Mouse (Mus musculus) intestine, embryonic 15.5 days (tissue): ENCODE results near the gene Abcb1a. TPM values are rescaled to one million over a fixed set of nuclear protein-coding genes. Genes with fewer than 3 reads are reported as not detected.
"Not testable (repeated sequence)": the region's sequence is repeated elsewhere in the genome, so short reads cannot be mapped to it uniquely, and the experiment has no call there.

Experiments
- ATAC-seq: fragments of 200-750 bp; cut with Nextera tagmentation; 2 replicates; pipeline ENCODE4 v1.8.0; 2017; ENCODE audit warnings: moderate TSS enrichment, moderate library complexity
- H3K27ac ChIP-seq: fragments of 300-500 bp; sonication (generic); 2 replicates; pipeline ENCODE4 v1.5.1; 2015; ENCODE audit warnings: mild to moderate bottlenecking, inconsistent platforms
- H3K27me3 ChIP-seq: fragments of 300-500 bp; sonication (generic); replicated peaks from 2 replicates; pipeline ENCODE4 v1.6.1; 2015; ENCODE audit warnings: inconsistent platforms
- H3K36me3 ChIP-seq: fragments of 300-500 bp; sonication (generic); 2 replicates; pipeline ENCODE4 v1.6.1; 2015; ENCODE audit warnings: inconsistent platforms
- H3K4me1 ChIP-seq: fragments of 300-500 bp; sonication (generic); replicated peaks from 2 replicates; pipeline ENCODE4 v1.6.1; 2015; ENCODE audit warnings: inconsistent platforms
- H3K4me2 ChIP-seq: fragments of 300-500 bp; sonication (generic); replicated peaks from 2 replicates; pipeline ENCODE4 v1.6.1; 2015; ENCODE audit warnings: mild to moderate bottlenecking, inconsistent platforms
- H3K4me3 ChIP-seq: fragments of 300-500 bp; sonication (generic); replicated peaks from 2 replicates; pipeline ENCODE4 v1.5.1; 2015; ENCODE audit warnings: inconsistent platforms
- H3K9ac ChIP-seq: fragments of 300-500 bp; sonication (generic); 2 replicates; pipeline ENCODE4 v1.6.1; 2015; ENCODE audit warnings: inconsistent platforms
- H3K9me3 ChIP-seq: fragments of 300-500 bp; sonication (generic); 2 replicates; pipeline ENCODE4 v1.6.1; 2016; ENCODE audit warnings: inconsistent platforms
- WGBS: fragments of 180-500 bp; shearing (Covaris S2); methylation state at CpG from one replicate; pipeline ENCODE4 v1.1.7; 2015; 5-methylcytosine and 5-hydroxymethylcytosine counted together
- polyA plus RNA-seq: library from polyadenylated mRNA; unstranded; fragments of >200 nt; fragmentation: Nextera tagmentation; extraction: Ambion mirVana; gene quantifications from 2 replicates; pipeline ENCODE4 v1.2.1, GENCODE M21; 2015

Gene Abcb1a
- polyA plus RNA-seq, 1 experiment from 2014 or later: 9.4 TPM

GRCm38 (mm10) chr5:8733307-8733706 is 73.4 kb downstream of the Abcb1a start:
- H3K4me2 ChIP-seq, H3K27ac ChIP-seq, H3K36me3 ChIP-seq, H3K9me3 ChIP-seq, H3K27me3 ChIP-seq, H3K9ac ChIP-seq, H3K4me1 ChIP-seq, H3K4me3 ChIP-seq, ATAC-seq: not testable (repeated sequence)
- WGBS: 84% methylated on average over 9 of the region's 10 CpGs

- H3K27ac ChIP-seq: no peak overlapping the region
- H3K4me2 ChIP-seq: no peak overlapping the region
- H3K4me3 ChIP-seq: no peak overlapping the region
- ATAC-seq: no peak
- H3K36me3 ChIP-seq: no peaks in the 10 kb centered on the region
- WGBS: 73% methylated on average over 4 of the region's 4 CpGs
- H3K9ac ChIP-seq: no peak overlapping the region
- H3K27me3 ChIP-seq: no peaks in the 10 kb centered on the region
- H3K4me1 ChIP-seq: no peaks in the 10 kb centered on the region
- H3K9me3 ChIP-seq: no peaks in the 10 kb centered on the region
Measured at GRCm38 (mm10) chr5:8736389-8736788, 76.5 kb downstream of the Abcb1a start.

- Histone ChIP-seq H3K4me2 (no peak overlapping the region), H3K9me3 (no peaks in the 10 kb centered on the region), H3K9ac (no peak overlapping the region), H3K4me3 (no peak overlapping the region), H3K36me3 (no peaks in the 10 kb centered on the region), H3K27me3 (no peaks in the 10 kb centered on the region), H3K4me1 (no peaks in the 10 kb centered on the region), H3K27ac (no peak overlapping the region)
- no peak for ATAC-seq
- WGBS: 91% methylated on average over 4 of the region's 4 CpGs
Measured at GRCm38 (mm10) chr5:8737062-8737461, 77.2 kb downstream of the Abcb1a start.

- H3K9ac ChIP-seq, H3K36me3 ChIP-seq, H3K27me3 ChIP-seq, H3K4me3 ChIP-seq, H3K9me3 ChIP-seq, H3K4me1 ChIP-seq, H3K27ac ChIP-seq, ATAC-seq, H3K4me2 ChIP-seq: not testable (repeated sequence)
- WGBS: 91% methylated on average over 13 of the region's 13 CpGs
Measured at GRCm38 (mm10) chr5:8747244-8747643, 87.4 kb downstream of the Abcb1a start.

GRCm38 (mm10) chr5:8772866-8773265 is 113.0 kb downstream of the Abcb1a start:
- H3K4me1 ChIP-seq: no peaks in the 10 kb centered on the region
- ATAC-seq: no peak
- no peaks in the 10 kb centered on the region for H3K9me3 ChIP-seq
- H3K4me3 ChIP-seq: no peak overlapping the region
- no peak overlapping the region for H3K4me2 ChIP-seq
- 58% methylated on average over 3 of the region's 3 CpGs for WGBS
- H3K27me3 ChIP-seq: no peaks in the 10 kb centered on the region
- H3K9ac ChIP-seq: no peak overlapping the region
- no peak overlapping the region for H3K27ac ChIP-seq
- H3K36me3 ChIP-seq: no peaks in the 10 kb centered on the region

GRCm38 (mm10) chr5:8778311-8778710 is 118.4 kb downstream of the Abcb1a start:
- no peaks in the 10 kb centered on the region for H3K9me3 ChIP-seq
- H3K4me1 ChIP-seq: no peaks in the 10 kb centered on the region
- no peaks in the 10 kb centered on the region for H3K36me3 ChIP-seq
- 84% methylated on average over 2 of the region's 2 CpGs for WGBS
- no peaks in the 10 kb centered on the region for H3K27me3 ChIP-seq
- no peak overlapping the region for H3K27ac ChIP-seq
- H3K9ac ChIP-seq: no peak overlapping the region
- H3K4me2 ChIP-seq: no peak overlapping the region
- ATAC-seq: no peak
- H3K4me3 ChIP-seq: no peak overlapping the region

GRCm38 (mm10) chr5:8778751-8779150 is 118.9 kb downstream of the Abcb1a start:
- WGBS: 82% methylated on average over 2 of the region's 2 CpGs
- H3K4me2 ChIP-seq: no peak overlapping the region
- H3K27me3 ChIP-seq: no peaks in the 10 kb centered on the region
- H3K4me3 ChIP-seq: no peak overlapping the region
- no peak overlapping the region for H3K27ac ChIP-seq
- no peak overlapping the region for H3K9ac ChIP-seq
- H3K36me3 ChIP-seq: no peaks in the 10 kb centered on the region
- no peak for ATAC-seq
- no peaks in the 10 kb centered on the region for H3K9me3 ChIP-seq
- no peaks in the 10 kb centered on the region for H3K4me1 ChIP-seq

GRCm38 (mm10) chr5:8792281-8792680 is 132.4 kb downstream of the Abcb1a start:
- Histone ChIP-seq H3K27ac (no peak overlapping the region), H3K4me2 (no peak overlapping the region), H3K9ac (no peak overlapping the region), H3K27me3 (no peaks in the 10 kb centered on the region), H3K9me3 (no peaks in the 10 kb centered on the region), H3K36me3 (no peaks in the 10 kb centered on the region), H3K4me3 (no peak overlapping the region), H3K4me1 (no peaks in the 10 kb centered on the region)
- ATAC-seq: no peak
- 41% methylated on average over 4 of the region's 4 CpGs for WGBS

Other genes with a start within 250 kb of the Abcb1a start
- gene Dbf4, start 237.4 kb upstream of the Abcb1a start, polyA plus RNA-seq: 31.2 and 36.3 TPM in 2 replicates
- 9.2 and 10.1 TPM in 2 replicates for gene Slc25a40, start 237.2 kb upstream of the Abcb1a start, polyA plus RNA-seq
- gene Rundc3b, start 37.1 kb upstream of the Abcb1a start, polyA plus RNA-seq: 5.6 and 7.2 TPM in 2 replicates
- 1.4 and 2.7 TPM in 2 replicates for gene Abcb1b, start 138.1 kb downstream of the Abcb1a start, polyA plus RNA-seq
- 0.48 and 0.95 TPM in 2 replicates for gene Abcb4, start 233.6 kb downstream of the Abcb1a start, polyA plus RNA-seq